Mouse (Mus musculus) ES-Bruce4 (cell line): ENCODE data around the gene Mavs. TPM values are rescaled to one million over a fixed set of nuclear protein-coding genes. Genes with fewer than 3 reads are reported as not detected.

ENCODE experiments used
- H3K27ac ChIP-seq: 2 replicates; pipeline ENCODE4 v1.5.1; 2012; ENCODE audit warnings: low read length, inconsistent platforms; ENCODE audit not compliant: insufficient read depth
- H3K27me3 ChIP-seq: 2 replicates; pipeline ENCODE4 v1.6.1; 2012; ENCODE audit warnings: mild to moderate bottlenecking, low read length, inconsistent platforms; ENCODE audit not compliant: control insufficient read depth, poor library complexity, insufficient read depth, severe bottlenecking
- H3K36me3 ChIP-seq: 2 replicates; pipeline ENCODE4 v1.6.1; 2012; ENCODE audit warnings: inconsistent platforms, mild to moderate bottlenecking, low read length, moderate library complexity; ENCODE audit not compliant: control insufficient read depth, poor library complexity, insufficient read depth, severe bottlenecking
- H3K4me1 ChIP-seq: one replicate; pipeline ENCODE4 v1.8.1; 2011; ENCODE audit warnings: low read length; ENCODE audit not compliant: control insufficient read depth, insufficient read depth
- H3K4me3 ChIP-seq: 2 replicates; pipeline ENCODE4 v1.5.1; 2011; ENCODE audit warnings: low read depth, mild to moderate bottlenecking, low read length
- H3K9ac ChIP-seq: 2 replicates; pipeline ENCODE4 v1.6.1; 2012; ENCODE audit warnings: low read depth, mild to moderate bottlenecking, inconsistent platforms; ENCODE audit not compliant: poor library complexity, severe bottlenecking
- H3K9me3 ChIP-seq: replicated peaks from 2 replicates; pipeline ENCODE4 v1.6.1; 2012; ENCODE audit warnings: mild to moderate bottlenecking, low read length, inconsistent platforms; ENCODE audit not compliant: control insufficient read depth, poor library complexity, insufficient read depth, severe bottlenecking
- CTCF ChIP-seq: IDR thresholded peaks from one replicate; pipeline ENCODE4 v1.8.1; 2011; ENCODE audit warnings: low read depth, low read length
- EP300 ChIP-seq: IDR thresholded peaks from 2 replicates; pipeline ENCODE4 v1.6.1; 2011; ENCODE audit warnings: low read depth, low read length; ENCODE audit not compliant: insufficient read depth
- POLR2A ChIP-seq: IDR thresholded peaks from one replicate; pipeline ENCODE4 v1.8.1; 2011; ENCODE audit warnings: low read length; ENCODE audit not compliant: insufficient read depth
- polyA plus RNA-seq: library from polyadenylated mRNA; stranded (reverse); fragments of >200 nt; gene quantifications from 2 replicates; pipeline ENCODE4 v1.2.4, GENCODE M21; 2011; ENCODE audit warnings: low read depth; ENCODE audit not compliant: missing spikeins, insufficient read depth, insufficient read length

Gene Mavs
- polyA plus RNA-seq, 1 experiment = 20.3 TPM

DNA sequence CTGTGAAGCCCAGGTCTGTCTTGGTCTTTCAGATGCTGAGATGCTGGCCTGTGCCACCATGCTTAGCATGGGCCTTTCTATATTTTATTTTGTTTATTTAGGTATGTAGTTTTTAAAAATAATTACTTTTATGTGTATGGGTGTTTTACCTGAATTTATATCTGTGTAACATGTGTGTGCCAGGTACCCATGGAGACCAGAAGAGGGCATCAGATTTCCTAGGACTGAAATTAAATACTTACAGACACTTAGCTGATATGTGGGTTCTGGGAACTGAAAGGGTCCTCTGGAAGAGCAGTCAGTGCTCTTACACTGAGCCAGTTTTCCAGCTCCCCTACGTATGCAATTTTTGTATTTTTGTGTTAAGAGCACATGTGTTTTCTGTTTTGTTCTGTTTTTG is 52.4 kb downstream of the Mavs start:
- Histone ChIP-seq H3K9me3 (no peaks in the 10 kb centered on the region), H3K9ac (no peak overlapping the region), H3K4me3 (no peak overlapping the region), H3K36me3 (peaks cover 31% of the 10 kb centered on the region), H3K27ac (no peak overlapping the region), H3K27me3 (no peaks in the 10 kb centered on the region), H3K4me1 (no peaks in the 10 kb centered on the region)
- TF ChIP-seq CTCF (no peak), POLR2A (no peak), EP300 (no peak)

DNA sequence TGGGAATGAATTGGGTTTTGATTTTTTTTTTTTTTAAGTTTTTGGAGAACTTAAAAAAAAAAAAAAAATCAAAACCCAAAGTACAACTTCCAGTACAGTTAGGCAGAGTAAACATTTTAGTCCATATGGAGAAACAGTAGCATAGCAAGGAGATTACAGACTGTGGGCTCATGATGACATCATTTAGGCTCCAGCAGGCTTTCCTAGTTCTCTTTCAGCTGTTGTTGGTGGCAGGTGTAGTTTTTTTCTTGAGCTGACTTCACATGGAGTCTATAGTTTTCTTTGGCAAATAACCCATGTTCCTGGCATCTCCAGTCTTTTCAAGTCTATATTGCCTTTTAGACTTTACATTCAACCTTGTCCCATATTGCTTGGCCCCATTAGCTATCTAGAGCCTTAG is 56.8 kb downstream of the Mavs start:
- Histone ChIP-seq H3K9ac (no peak overlapping the region), H3K27me3 (no peaks in the 10 kb centered on the region), H3K27ac (no peak overlapping the region), H3K4me1 (no peaks in the 10 kb centered on the region), H3K9me3 (no peaks in the 10 kb centered on the region), H3K4me3 (no peak overlapping the region), H3K36me3 (peaks cover 41% of the 10 kb centered on the region)
- TF ChIP-seq EP300 (no peak), POLR2A (no peak), CTCF (no peak)

DNA sequence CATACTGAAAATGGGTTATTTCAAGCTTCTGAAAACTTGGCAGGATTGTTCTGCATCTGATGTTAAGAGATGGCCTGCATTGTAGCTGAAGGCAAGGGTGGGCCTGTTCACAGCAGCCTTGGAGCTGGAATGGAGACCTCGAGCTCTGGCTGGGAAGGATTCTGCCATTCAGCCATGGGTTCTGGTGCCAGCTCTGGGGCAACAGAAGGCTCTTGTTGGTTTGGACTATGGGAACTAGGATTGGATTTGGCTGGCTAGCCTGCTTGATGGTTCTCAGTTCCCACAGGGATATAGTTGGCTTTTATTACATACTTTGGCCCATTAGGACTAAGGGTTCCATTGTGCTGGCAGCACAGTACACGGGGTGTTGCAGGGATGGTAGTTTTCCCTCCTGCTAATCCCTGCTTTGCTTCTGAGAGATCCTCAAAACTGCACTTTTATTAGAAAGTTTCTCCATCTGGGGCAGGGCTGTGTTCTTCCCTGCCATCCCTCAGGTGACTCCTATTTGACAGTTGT is 62.9 kb downstream of the Mavs start:
- Histone ChIP-seq H3K9ac (no peak overlapping the region), H3K27me3 (no peaks in the 10 kb centered on the region), H3K27ac (no peak overlapping the region), H3K36me3 (peaks cover 28% of the 10 kb centered on the region), H3K4me1 (peaks cover 2% of the 10 kb centered on the region), H3K9me3 (no peaks in the 10 kb centered on the region), H3K4me3 (no peak overlapping the region)
- no peak for TF ChIP-seq CTCF
- TF ChIP-seq POLR2A = no peak
- no peak for TF ChIP-seq EP300

Other genes starting within 250 kb of the Mavs start
- 0.73 TPM in 1 of 2 replicates, not detected in the other for gene Gfra4, start 191.0 kb upstream of the Mavs start, polyA plus RNA-seq
- 0.37 TPM in 1 of 2 replicates, not detected in the other for gene Adam33, start 170.2 kb upstream of the Mavs start, polyA plus RNA-seq
- 0.16 TPM in 1 of 2 replicates, not detected in the other for gene Siglec1, start 147.3 kb upstream of the Mavs start, polyA plus RNA-seq
- gene Hspa12b, start 106.8 kb upstream of the Mavs start, polyA plus RNA-seq = 1.9 and 2.2 TPM in 2 replicates
- gene Gm11037, start 100.6 kb upstream of the Mavs start, polyA plus RNA-seq = not detected in 2 replicates
- 74.5 and 79.8 TPM in 2 replicates for gene 1700037H04Rik, start 74.0 kb upstream of the Mavs start, polyA plus RNA-seq
- gene Cenpb, start 54.0 kb upstream of the Mavs start, polyA plus RNA-seq = 12.2 and 12.3 TPM in 2 replicates
- gene Cdc25b, start 47.1 kb upstream of the Mavs start, polyA plus RNA-seq = 26.1 and 28.8 TPM in 2 replicates
- 1.2 and 2.0 TPM in 2 replicates for gene Spef1, start 46.8 kb upstream of the Mavs start, polyA plus RNA-seq
- 6.5 and 8.5 TPM in 2 replicates for gene Ap5s1, start 27.0 kb upstream of the Mavs start, polyA plus RNA-seq
- gene Pank2, start 28.4 kb downstream of the Mavs start, polyA plus RNA-seq = 67.0 and 78.5 TPM in 2 replicates
- 7.1 and 7.5 TPM in 2 replicates for gene Rnf24, start 118.8 kb downstream of the Mavs start, polyA plus RNA-seq